Mouse (Mus musculus) urinary bladder, adult 18-20 months (tissue): ENCODE measurements around the gene Stbd1.

Source experiments
- DNase-seq, 2 experiments: peaks; one replicate each; pipeline ENCODE4 v3.0.0; 2022; ENCODE audit warnings: low spot score in 2 of 2, mixed read lengths in 2 of 2

Stbd1 gene

GRCm38 (mm10) chr5:92602691-92603690 is at the start of gene Stbd1:
Stbd1 (plus strand) TSS chr5:92603041.
- peak; percentile 36 to 44 for DNase-seq

- DNase-seq, result no peak
Measured at GRCm38 (mm10) chr5:92553939-92554338, 48.9 kb upstream of the Stbd1 start.

- no peak for DNase-seq
Measured at GRCm38 (mm10) chr5:92554443-92554842, 48.4 kb upstream of the Stbd1 start.

- DNase-seq, result peak; percentile 41 to 54
Measured at GRCm38 (mm10) chr5:92554891-92555511, 47.8 kb upstream of the Stbd1 start, which contains the start of gene Fam47e. Fam47e (plus strand) TSS chr5:92555069.

GRCm38 (mm10) chr5:92555905-92556304 is 46.9 kb upstream of the Stbd1 start:
- no peak for DNase-seq

GRCm38 (mm10) chr5:92557508-92557907 is 45.3 kb upstream of the Stbd1 start:
- no peak for DNase-seq

GRCm38 (mm10) chr5:92560201-92560600 is 42.6 kb upstream of the Stbd1 start:
- DNase-seq, result no peak

- no peak for DNase-seq
Measured at GRCm38 (mm10) chr5:92562002-92562401, 40.8 kb upstream of the Stbd1 start.

GRCm38 (mm10) chr5:92571232-92571631 is 31.6 kb upstream of the Stbd1 start:
- no peak for DNase-seq

GRCm38 (mm10) chr5:92579559-92579958 is 23.3 kb upstream of the Stbd1 start:
- DNase-seq, result no peak

GRCm38 (mm10) chr5:92585932-92586331 is 16.9 kb upstream of the Stbd1 start:
- DNase-seq, result no peak

- DNase-seq, result no peak
Measured at GRCm38 (mm10) chr5:92595026-92595425, 7.8 kb upstream of the Stbd1 start.

- DNase-seq, result no peak
Measured at GRCm38 (mm10) chr5:92596865-92597264, 6.0 kb upstream of the Stbd1 start.

- DNase-seq, result peak; percentile 43 to 59
Measured at GRCm38 (mm10) chr5:92599030-92599429, 3.8 kb upstream of the Stbd1 start.

GRCm38 (mm10) chr5:92604452-92605247 is 1.8 kb downstream of the Stbd1 start:
- DNase-seq, result no peak

- DNase-seq, result no peak
Measured at GRCm38 (mm10) chr5:92607492-92608229, 4.8 kb downstream of the Stbd1 start.

- no peak for DNase-seq
Measured at GRCm38 (mm10) chr5:92612756-92613155, 9.9 kb downstream of the Stbd1 start.

GRCm38 (mm10) chr5:92621883-92622282 is 19.0 kb downstream of the Stbd1 start:
- no peak for DNase-seq

GRCm38 (mm10) chr5:92627896-92628295 is 25.1 kb downstream of the Stbd1 start:
- no peak for DNase-seq

GRCm38 (mm10) chr5:92633526-92633925 is 30.7 kb downstream of the Stbd1 start:
- no peak for DNase-seq

GRCm38 (mm10) chr5:92634916-92635315 is 32.1 kb downstream of the Stbd1 start:
- no peak for DNase-seq
